Mouse (Mus musculus) heart, embryonic 10.5 days (tissue): ENCODE measurements at regions not wholly inside any gene's neighbourhood (a gene's known extent, or its start where the extent isn't known, plus 50 kb on each side); places are given as distances from the start of the nearest gene placed in this dataset.

Experiments
- DNase-seq: peaks from one replicate; pipeline ENCODE4 v3.0.0-alpha.2; 2017; ENCODE audit warnings: low spot score
- H3K27ac ChIP-seq: fragments of 300-500 bp; sonication (generic); 2 replicates; pipeline ENCODE4 v1.5.1; 2016; ENCODE audit warnings: mild to moderate bottlenecking
- H3K27me3 ChIP-seq: fragments of 300-500 bp; sonication (generic); 2 replicates; pipeline ENCODE4 v1.6.1; 2016; ENCODE audit warnings: mild to moderate bottlenecking; ENCODE audit not compliant: poor library complexity, insufficient read depth, severe bottlenecking
- H3K36me3 ChIP-seq: fragments of 300-500 bp; sonication (generic); 2 replicates; pipeline ENCODE4 v1.6.1; 2016; ENCODE audit warnings: mild to moderate bottlenecking, moderate library complexity
- H3K4me1 ChIP-seq: fragments of 300-500 bp; sonication (generic); 2 replicates; pipeline ENCODE4 v1.6.1; 2016; ENCODE audit warnings: mild to moderate bottlenecking
- H3K4me3 ChIP-seq: fragments of 300-500 bp; sonication (generic); 2 replicates; pipeline ENCODE4 v1.5.1; 2016; ENCODE audit warnings: mild to moderate bottlenecking, moderate library complexity
- H3K9me3 ChIP-seq: fragments of 300-500 bp; sonication (generic); 2 replicates; pipeline ENCODE4 v1.6.1; 2016; ENCODE audit warnings: mild to moderate bottlenecking, moderate library complexity
- WGBS: fragments of 180-500 bp; shearing (Covaris S2); methylation state at CpG from one replicate; pipeline ENCODE4 v1.1.7; 2016; 5-methylcytosine and 5-hydroxymethylcytosine counted together

DNA sequence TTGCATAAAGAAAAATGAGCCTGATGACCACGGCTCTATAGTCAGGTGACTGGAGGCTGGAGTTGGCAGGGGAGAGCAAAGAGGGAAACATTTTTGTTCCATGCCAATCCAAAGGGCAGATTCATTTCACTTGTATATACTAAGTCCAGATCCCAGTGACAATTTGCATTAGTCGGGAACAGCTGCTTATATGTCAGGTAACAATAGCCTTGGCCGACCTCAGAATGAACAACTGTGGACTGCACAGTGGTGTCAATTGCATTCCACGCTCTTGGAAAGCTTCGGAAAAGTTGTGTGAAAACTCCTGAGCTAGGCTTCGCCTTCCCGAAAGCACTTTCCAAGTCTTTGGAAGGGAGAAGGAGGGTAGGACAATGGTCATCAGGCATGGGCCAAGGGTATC lies 419.8 kb upstream of the Smarca2 start:
- H3K9me3 ChIP-seq, result no peaks in the 10 kb centered on the region
- DNase-seq, result no peak
- 85% methylated on average over 7 of the region's 7 CpGs for WGBS
- H3K27ac ChIP-seq, result no peak overlapping the region
- H3K4me3 ChIP-seq, result no peak overlapping the region
- H3K36me3 ChIP-seq, result no peaks in the 10 kb centered on the region
- H3K4me1 ChIP-seq, result no peaks in the 10 kb centered on the region
- H3K27me3 ChIP-seq, result no peaks in the 10 kb centered on the region

DNA sequence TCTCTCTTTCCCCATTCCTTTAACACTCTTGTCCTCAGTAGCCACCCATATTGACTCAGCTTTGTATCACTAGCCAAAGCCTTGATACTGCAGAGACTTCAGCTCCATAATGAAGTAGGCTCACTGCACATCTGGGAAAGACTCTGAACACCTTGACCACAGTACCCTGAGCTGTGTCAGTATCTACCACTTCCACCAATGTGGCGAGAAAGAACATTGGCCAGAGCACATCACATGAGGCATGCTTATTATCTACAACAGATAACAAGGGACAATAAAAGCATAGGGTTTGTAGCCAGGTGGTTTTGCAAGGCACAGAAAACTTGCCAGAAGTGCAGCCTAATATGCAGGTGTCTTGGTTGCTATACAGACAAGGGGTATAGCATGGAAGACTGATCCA lies 414.0 kb upstream of the Smarca2 start:
- Histone ChIP-seq H3K27me3 (no peaks in the 10 kb centered on the region), H3K4me1 (no peaks in the 10 kb centered on the region), H3K4me3 (no peak overlapping the region), H3K36me3 (no peaks in the 10 kb centered on the region), H3K9me3 (no peaks in the 10 kb centered on the region), H3K27ac (no peak overlapping the region)
- 61% methylated on average over 1 of the region's 1 CpGs for WGBS
- no peak for DNase-seq

DNA sequence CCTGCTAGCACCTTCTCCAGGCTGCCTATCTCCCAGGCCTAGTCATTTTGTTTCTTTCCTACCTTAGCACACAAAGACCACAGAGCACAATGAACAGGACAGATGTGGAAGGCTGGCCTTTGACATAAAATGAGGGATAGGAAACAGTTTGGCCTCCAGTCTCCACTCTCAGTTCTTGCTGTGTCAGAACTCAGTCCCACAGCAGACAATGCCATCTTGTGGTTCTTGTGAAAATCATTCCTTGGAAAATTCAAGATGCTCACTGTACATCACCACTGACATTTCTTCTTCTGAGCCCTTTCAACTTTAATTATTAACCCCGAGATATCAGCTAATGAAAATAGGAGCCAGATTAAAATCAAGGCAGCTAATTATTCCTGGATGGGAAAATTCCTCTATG lies 411.2 kb upstream of the Smarca2 start:
- H3K27ac ChIP-seq, result no peak overlapping the region
- H3K36me3 ChIP-seq, result no peaks in the 10 kb centered on the region
- DNase-seq, result no peak
- 51% methylated on average over 1 of the region's 1 CpGs for WGBS
- H3K27me3 ChIP-seq, result no peaks in the 10 kb centered on the region
- H3K4me3 ChIP-seq, result no peak overlapping the region
- no peaks in the 10 kb centered on the region for H3K4me1 ChIP-seq
- H3K9me3 ChIP-seq, result no peaks in the 10 kb centered on the region

DNA sequence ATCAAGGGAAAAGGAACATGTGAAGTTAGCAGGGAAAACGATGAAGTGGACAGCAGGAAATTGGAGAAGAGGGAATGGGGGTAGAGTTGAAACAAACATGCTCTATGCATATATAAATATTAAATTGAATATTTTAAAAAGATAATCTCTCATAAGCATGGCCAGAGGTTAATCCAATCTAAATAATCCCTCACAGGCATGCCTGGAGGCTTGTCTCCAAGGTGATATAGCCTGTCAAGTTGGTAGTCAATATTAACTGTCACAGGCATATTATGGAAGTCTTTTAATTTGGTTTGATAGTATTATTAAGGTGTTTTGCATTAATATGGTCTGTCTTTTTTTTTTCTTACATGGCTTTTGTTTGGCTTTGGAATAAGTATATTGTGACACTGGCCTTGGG lies 396.1 kb upstream of the Smarca2 start:
- no peak overlapping the region for H3K4me3 ChIP-seq
- H3K9me3 ChIP-seq, result no peaks in the 10 kb centered on the region
- DNase-seq, result no peak
- no peaks in the 10 kb centered on the region for H3K4me1 ChIP-seq
- 74% methylated on average over 1 of the region's 1 CpGs for WGBS
- no peaks in the 10 kb centered on the region for H3K36me3 ChIP-seq
- H3K27me3 ChIP-seq, result no peaks in the 10 kb centered on the region
- no peak overlapping the region for H3K27ac ChIP-seq

DNA sequence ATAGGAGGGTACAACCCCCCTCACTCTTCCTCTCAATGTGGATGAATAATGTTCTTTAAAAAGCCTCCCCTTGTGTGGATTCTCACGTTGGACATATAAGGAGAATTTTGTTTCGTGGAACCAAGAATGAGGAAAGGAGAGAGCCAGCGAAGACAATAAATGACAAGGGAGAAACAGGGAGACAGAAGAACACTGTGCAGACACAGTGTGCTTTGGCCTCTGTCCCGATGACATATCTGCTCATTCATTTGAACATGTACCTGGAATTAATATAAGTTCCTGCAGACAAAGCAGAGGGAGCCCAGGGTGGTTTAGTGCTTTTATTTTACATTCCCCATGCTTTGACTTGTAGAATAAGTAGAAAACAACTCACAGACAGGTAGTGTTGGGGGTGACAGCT lies 370.3 kb upstream of the Smarca2 start:
- Histone ChIP-seq H3K27ac (no peak overlapping the region), H3K9me3 (no peaks in the 10 kb centered on the region), H3K27me3 (no peaks in the 10 kb centered on the region), H3K4me3 (no peak overlapping the region), H3K4me1 (no peaks in the 10 kb centered on the region), H3K36me3 (no peaks in the 10 kb centered on the region)
- DNase-seq, result no peak
- WGBS, result 67% methylated on average over 4 of the region's 4 CpGs

DNA sequence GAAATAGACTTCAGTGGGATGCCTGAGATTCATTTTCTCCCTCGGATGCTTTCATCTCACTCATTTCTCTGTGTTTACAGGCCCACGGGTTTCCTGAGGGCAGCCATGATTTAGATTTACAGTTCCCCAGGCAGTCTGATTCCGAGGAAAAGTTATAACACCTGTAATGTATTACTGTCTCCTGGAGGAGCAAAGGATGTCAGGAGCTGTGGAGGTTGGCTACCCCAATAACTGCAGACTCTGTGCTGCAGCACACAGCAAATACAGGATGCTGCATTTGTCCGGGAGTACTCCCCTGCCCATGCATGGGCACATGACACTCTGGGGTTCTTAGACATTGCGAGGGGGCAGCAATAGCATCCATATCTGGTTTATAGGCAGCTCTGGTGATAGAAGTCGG lies 360.8 kb upstream of the Smarca2 start:
- H3K36me3 ChIP-seq, result no peaks in the 10 kb centered on the region
- no peak for DNase-seq
- WGBS, result 80% methylated on average over 6 of the region's 6 CpGs
- H3K27ac ChIP-seq, result no peak overlapping the region
- no peak overlapping the region for H3K4me3 ChIP-seq
- H3K4me1 ChIP-seq, result no peaks in the 10 kb centered on the region
- no peaks in the 10 kb centered on the region for H3K27me3 ChIP-seq
- no peaks in the 10 kb centered on the region for H3K9me3 ChIP-seq

DNA sequence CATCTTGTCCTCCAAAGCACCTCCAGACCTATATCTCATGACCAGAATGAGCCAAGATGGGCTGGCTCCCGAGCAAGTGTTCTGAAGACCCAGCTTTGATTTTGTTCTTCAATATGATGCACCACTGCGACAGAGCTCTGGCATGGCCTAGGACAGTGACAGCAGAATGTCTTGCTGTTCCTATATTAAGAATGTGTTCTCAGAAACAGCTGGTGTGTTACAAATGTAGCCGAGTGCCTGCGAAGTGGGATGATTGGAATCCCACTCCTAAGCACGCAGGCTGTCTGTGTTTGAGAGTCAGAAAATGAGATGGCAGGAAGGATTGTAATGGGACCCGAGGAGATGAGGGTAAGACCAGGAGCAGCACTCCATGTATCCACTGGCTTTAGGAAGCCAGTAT lies 355.1 kb upstream of the Smarca2 start:
- no peaks in the 10 kb centered on the region for H3K4me1 ChIP-seq
- 79% methylated on average over 6 of the region's 6 CpGs for WGBS
- DNase-seq, result no peak

DNA sequence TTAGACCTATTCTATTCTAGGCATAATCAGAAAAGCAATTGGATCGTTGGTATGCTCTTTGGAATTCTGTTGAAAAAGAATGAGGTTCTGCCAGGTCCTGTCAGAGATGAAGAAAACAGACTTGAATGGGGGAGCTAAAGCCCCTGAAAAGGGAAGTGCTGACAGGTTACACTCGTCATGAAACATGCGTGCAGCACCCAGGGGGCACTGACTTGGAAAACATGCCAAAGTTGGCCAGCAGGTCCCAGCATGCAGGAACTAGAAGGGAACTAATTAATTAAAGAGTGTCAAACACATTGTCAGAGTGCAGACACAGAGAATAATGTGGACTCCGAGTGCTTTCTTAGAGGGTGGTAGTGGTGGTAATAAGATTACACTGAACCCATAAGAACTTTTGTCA lies 346.2 kb upstream of the Smarca2 start:
- Histone ChIP-seq H3K27me3 (no peaks in the 10 kb centered on the region), H3K4me1 (no peaks in the 10 kb centered on the region), H3K9me3 (no peaks in the 10 kb centered on the region), H3K36me3 (no peaks in the 10 kb centered on the region), H3K27ac (no peak overlapping the region), H3K4me3 (no peak overlapping the region)
- DNase-seq, result no peak
- 74% methylated on average over 4 of the region's 4 CpGs for WGBS

More for the DNA sequence above, 355.1 kb upstream of the Smarca2 start:
- H3K36me3 ChIP-seq, result no peaks in the 10 kb centered on the region
- H3K9me3 ChIP-seq, result no peaks in the 10 kb centered on the region
- H3K27me3 ChIP-seq, result no peaks in the 10 kb centered on the region
- no peak overlapping the region for H3K4me3 ChIP-seq
- H3K27ac ChIP-seq, result no peak overlapping the region

DNA sequence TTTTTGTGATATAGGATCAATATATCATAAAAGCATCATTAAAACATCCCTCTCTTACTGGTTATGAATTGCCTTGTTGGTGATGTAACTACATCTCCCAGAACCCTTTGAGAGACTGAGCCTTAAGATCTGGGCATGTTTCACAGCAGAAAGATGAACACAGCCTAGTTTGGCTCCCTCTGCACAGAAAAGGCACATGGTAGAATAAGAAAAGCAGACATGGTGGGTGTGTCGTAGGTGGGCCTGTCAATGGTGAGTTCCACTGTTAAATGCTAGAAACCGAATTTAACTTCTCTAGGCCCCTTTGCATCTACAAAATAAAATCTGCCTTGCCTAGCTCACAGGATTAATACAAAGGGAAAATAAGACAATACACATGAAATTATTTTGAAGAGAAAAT lies 343.3 kb upstream of the Smarca2 start:
- DNase-seq, result no peak
- WGBS, result 83% methylated on average over 2 of the region's 2 CpGs
- Histone ChIP-seq H3K9me3 (no peaks in the 10 kb centered on the region), H3K36me3 (no peaks in the 10 kb centered on the region), H3K4me3 (no peak overlapping the region), H3K27ac (no peak overlapping the region), H3K27me3 (no peaks in the 10 kb centered on the region), H3K4me1 (no peaks in the 10 kb centered on the region)

DNA sequence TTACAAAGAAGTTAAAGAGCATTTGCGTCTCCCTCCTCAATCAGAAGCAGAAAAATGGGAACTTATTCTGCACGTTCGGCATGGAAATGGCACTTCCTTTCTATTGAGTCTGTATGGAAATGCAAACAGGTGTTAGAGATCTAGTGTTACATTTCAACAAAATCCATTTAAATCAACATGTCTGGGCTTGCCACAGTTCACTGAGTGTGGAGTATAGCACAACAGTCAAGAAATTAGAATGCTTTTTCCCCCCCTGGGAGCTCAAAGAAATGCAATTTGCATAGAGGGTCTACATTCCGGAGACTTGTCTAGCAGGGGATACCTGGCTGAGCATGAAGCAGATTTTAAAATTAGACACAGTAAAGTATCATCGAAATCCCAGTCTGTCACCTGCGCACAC lies 308.5 kb upstream of the Smarca2 start:
- no peaks in the 10 kb centered on the region for H3K36me3 ChIP-seq
- 82% methylated on average over 6 of the region's 6 CpGs for WGBS
- no peak for DNase-seq
- H3K4me1 ChIP-seq, result no peaks in the 10 kb centered on the region
- no peak overlapping the region for H3K4me3 ChIP-seq
- H3K27ac ChIP-seq, result no peak overlapping the region
- no peaks in the 10 kb centered on the region for H3K27me3 ChIP-seq
- no peaks in the 10 kb centered on the region for H3K9me3 ChIP-seq

DNA sequence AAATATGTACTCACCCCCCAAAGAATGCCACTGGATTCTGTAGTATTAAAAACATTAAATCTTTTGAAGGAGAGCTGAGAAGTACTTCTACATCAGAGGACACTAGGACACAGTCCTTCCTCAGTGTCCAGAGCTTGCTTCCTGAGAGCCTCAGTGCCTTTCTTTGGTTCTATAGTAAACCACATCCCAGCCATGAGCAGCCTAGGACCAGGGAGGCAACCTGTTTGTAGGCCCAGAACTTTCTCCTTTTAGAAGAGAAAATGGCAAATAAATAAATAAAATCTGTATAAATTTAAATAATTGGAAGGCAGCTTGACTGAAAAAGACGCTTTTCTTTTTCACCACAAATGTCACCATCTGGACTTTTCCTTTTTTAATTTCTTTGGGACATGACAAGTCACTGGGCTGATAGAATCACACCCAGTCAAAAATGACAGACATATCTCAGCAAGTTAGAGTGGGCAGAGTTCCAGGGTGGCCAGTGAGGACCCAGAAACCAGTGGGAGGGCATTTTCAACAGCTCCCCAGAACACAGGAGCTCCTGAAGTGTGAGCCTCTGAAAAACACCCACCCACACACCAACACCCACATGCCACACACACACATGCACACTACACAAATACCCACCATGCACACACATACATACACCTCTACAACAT lies 296.2 kb upstream of the Smarca2 start:
- Histone ChIP-seq H3K4me1 (no peaks in the 10 kb centered on the region), H3K27me3 (no peaks in the 10 kb centered on the region), H3K27ac (no peak overlapping the region), H3K9me3 (no peaks in the 10 kb centered on the region), H3K4me3 (no peak overlapping the region), H3K36me3 (no peaks in the 10 kb centered on the region)
- DNase-seq, result no peak
- WGBS, result 94% methylated on average over 1 of the region's 1 CpGs

DNA sequence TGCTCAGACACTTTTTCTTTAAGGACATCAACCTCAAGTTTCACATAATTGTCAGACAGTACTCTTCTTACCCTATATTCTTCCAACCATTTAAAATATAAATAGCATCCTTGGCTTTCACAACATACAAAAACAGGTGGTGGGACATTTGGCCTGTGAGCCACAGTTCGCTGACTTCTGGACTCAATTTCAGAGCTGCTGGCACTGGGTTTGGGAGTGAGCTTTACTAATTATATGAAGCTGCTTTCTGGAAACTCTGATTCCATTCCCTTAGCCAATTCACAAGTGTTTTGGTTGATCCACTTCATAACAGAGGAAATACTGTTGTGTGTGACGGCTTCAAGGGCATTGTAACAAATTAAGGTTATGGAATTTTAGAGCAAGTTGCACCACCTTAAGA lies 285.9 kb upstream of the Smarca2 start:
- H3K27me3 ChIP-seq, result no peaks in the 10 kb centered on the region
- no peak for DNase-seq
- no peak overlapping the region for H3K4me3 ChIP-seq
- H3K4me1 ChIP-seq, result no peaks in the 10 kb centered on the region
- H3K9me3 ChIP-seq, result no peaks in the 10 kb centered on the region
- no peak overlapping the region for H3K27ac ChIP-seq
- 94% methylated on average over 2 of the region's 2 CpGs for WGBS
- no peaks in the 10 kb centered on the region for H3K36me3 ChIP-seq

DNA sequence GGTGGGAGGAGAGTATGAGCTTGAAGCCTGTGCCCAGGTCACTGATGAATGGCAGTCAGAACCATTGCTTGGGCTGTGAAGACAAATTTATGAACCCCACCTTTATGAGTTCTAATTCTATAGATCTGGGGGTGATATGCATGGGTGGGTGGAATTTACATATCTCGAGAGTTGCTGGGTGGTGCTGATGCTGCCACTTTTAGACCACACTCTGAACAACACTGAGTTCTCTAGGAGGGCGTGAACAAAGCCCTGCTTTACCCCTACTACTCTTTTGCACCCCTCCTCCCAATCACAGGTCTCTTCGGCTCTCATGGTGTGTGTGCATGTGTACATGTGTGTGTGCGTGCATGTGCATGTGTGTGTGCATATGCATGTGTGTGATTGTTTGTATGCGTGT lies 281.2 kb upstream of the Smarca2 start:
- no peaks in the 10 kb centered on the region for H3K27me3 ChIP-seq
- no peak overlapping the region for H3K27ac ChIP-seq
- DNase-seq, result no peak
- no peak overlapping the region for H3K4me3 ChIP-seq
- H3K9me3 ChIP-seq, result no peaks in the 10 kb centered on the region
- no peaks in the 10 kb centered on the region for H3K36me3 ChIP-seq
- no peaks in the 10 kb centered on the region for H3K4me1 ChIP-seq
- 77% methylated on average over 5 of the region's 5 CpGs for WGBS

DNA sequence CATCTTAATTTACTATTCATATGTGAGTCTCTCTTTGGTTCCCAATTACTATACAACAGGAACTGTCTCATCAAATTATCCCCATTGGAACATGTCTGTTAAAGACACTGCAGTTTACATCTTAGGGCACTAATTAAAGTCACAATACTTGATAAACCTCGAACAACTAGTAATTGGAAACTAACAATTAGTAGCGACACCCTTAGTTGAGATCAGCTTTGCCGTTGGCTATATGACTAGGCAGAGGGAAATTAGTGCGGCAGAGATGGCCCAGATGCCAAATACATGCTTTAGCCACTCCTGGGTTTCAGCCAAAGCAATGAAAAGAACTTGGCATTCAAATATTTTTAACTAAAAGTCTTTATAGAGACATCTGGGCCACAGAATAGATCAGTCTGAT lies 265.7 kb upstream of the Smarca2 start:
- Histone ChIP-seq H3K9me3 (no peaks in the 10 kb centered on the region), H3K27ac (no peak overlapping the region), H3K27me3 (no peaks in the 10 kb centered on the region), H3K36me3 (no peaks in the 10 kb centered on the region), H3K4me1 (no peaks in the 10 kb centered on the region), H3K4me3 (no peak overlapping the region)
- no peak for DNase-seq
- WGBS, result 86% methylated on average over 4 of the region's 4 CpGs
